ENCODE assay signal across 25 mouse cellular contexts in the genomic region with DNA sequence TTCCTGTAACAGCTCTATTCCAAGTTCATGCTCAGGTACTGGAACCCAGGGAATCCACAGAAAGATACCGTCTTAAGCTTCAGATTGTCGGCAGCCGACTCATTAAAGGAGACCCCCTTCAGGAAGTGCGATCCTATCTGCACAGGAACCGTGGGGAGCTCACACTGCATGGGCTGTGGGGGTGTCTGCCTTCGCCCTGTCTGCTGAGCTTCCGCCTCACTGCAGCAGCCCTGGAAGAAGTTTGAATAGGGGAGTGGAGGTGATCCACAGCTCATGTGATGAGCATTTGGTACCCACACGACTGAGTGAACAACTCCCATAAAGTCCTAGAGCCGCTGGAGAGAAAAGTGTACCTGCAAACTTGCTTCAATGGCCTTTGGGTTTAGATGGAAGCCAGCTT. TPM values are rescaled to one million over a fixed set of nuclear protein-coding genes. Genes with fewer than 3 reads are reported as not detected.
A peak's percentile ranks its signal among the peaks of the same experiment; 100 is the strongest.
DNase-seq lines count a peak whose midpoint lies in the region; ATAC-seq and TF ChIP-seq lines count a peak whose summit lies in the region.
"Had no signal": no experiment of that assay in that cellular context is flagged by ENCODE, and none has a peak within 500 bp of the region (broad histone marks: within the 10 kb centered on the region; RNA-seq: fewer than 3 reads in every experiment).

No protein-coding gene starts in this region.

- ATAC-seq in heart, embryonic 15.5 days (replicated peaks; ENCODE audit: insufficient number of reproducible peaks, insufficient read depth, low FRiP score, low read depth), result no peak
- ATAC-seq in heart, embryonic 11.5 days (replicated peaks; ENCODE audit: insufficient number of reproducible peaks, low FRiP score, low TSS enrichment), result no peak
- no peak for ATAC-seq in erythroid progenitor cell, adult 5-6 weeks (replicated peaks; ENCODE audit: low FRiP score, poor library complexity, severe bottlenecking)
- ATAC-seq: forebrain, embryonic 13.5 days; forebrain, postnatal 0 days; intestine, embryonic 15.5 days had no signal

- H3K4me3 ChIP-seq in gastrocnemius, adult 2 months, result no peak overlapping the region
- H3K4me3 ChIP-seq in heart, embryonic 15.5 days, result no peak overlapping the region
- H3K4me3 ChIP-seq in heart, embryonic 11.5 days (ENCODE audit: low read depth, low read length), result no peak overlapping the region
- no peak overlapping the region for H3K4me3 ChIP-seq in left cerebral cortex, adult 2 months
- no peak overlapping the region for H3K4me3 ChIP-seq in brown adipose tissue, adult 24 weeks (ENCODE audit: insufficient read depth, low read depth, low read length)
- H3K4me3 ChIP-seq: embryonic facial prominence, embryonic 13.5 days; forebrain, embryonic 13.5 days; heart, embryonic 12.5 days; hindbrain, embryonic 13.5 days; intestine, embryonic 15.5 days had no signal

- H3K4me2 ChIP-seq in heart, embryonic 15.5 days, result no peak overlapping the region
- H3K4me2 ChIP-seq in heart, embryonic 11.5 days, result no peak overlapping the region
- H3K4me2 ChIP-seq: embryonic facial prominence, embryonic 13.5 days; forebrain, embryonic 13.5 days; heart, embryonic 12.5 days; hindbrain, embryonic 13.5 days; intestine, embryonic 15.5 days had no signal

- H3K4me1 ChIP-seq in heart, embryonic 15.5 days (replicated peaks), result no peaks in the 10 kb centered on the region
- no peaks in the 10 kb centered on the region for H3K4me1 ChIP-seq in heart, embryonic 11.5 days (ENCODE audit: control insufficient read depth, insufficient read depth, low read length)
- peaks cover 10% of the 10 kb centered on the region; the same call in 1 of the 2 replicates for H3K4me1 ChIP-seq in brown adipose tissue, adult 24 weeks (ENCODE audit: control insufficient read depth, insufficient read depth, insufficient read length, low read length)
- H3K4me1 ChIP-seq: forebrain, embryonic 13.5 days; heart, embryonic 12.5 days; hindbrain, embryonic 13.5 days; intestine, embryonic 15.5 days had no signal

- H3K27me3 ChIP-seq in heart, embryonic 15.5 days, result no peaks in the 10 kb centered on the region
- no peaks in the 10 kb centered on the region for H3K27me3 ChIP-seq in heart, embryonic 11.5 days (ENCODE audit: control insufficient read depth, insufficient read depth, low read length)
- H3K27me3 ChIP-seq: embryonic facial prominence, embryonic 13.5 days; forebrain, embryonic 13.5 days; heart, embryonic 12.5 days; hindbrain, embryonic 13.5 days; intestine, embryonic 15.5 days had no signal

- TF ChIP-seq CTCF in gastrocnemius, adult 2 months (IDR thresholded peaks at IDR 0.05), result no peak
- TF ChIP-seq CTCF in left cerebral cortex, adult 2 months (IDR thresholded peaks at IDR 0.05), result no peak

- intact Hi-C loops in gastrocnemius, adult 2 months (cut with DNase I), result no loop called here
- intact Hi-C loops in left cerebral cortex, adult 2 months (cut with DNase I), result no loop called here

- no peak for DNase-seq in gastrocnemius, adult 2 months
- no peak for DNase-seq in gastrocnemius, adult 8-10 months (ENCODE audit: low spot score in 2 of 2)
- DNase-seq in left cerebral cortex, adult 2 months (ENCODE audit: extremely low spot score in 1 of 2, low spot score in 2 of 2), result no peak
- DNase-seq in left cerebral cortex, adult 18-20 months (ENCODE audit: low spot score in 2 of 2), result no peak
- DNase-seq: adrenal gland, postnatal 10 days; cerebellum, adult 11-12 months; cerebellum, adult 9-10 months; cerebellum, postnatal 25 days; forebrain, postnatal 0 days; gastrocnemius, postnatal 14 days; kidney, adult 18-20 months had no signal

- H3K9ac ChIP-seq in heart, embryonic 15.5 days, result no peak overlapping the region
- no peak overlapping the region for H3K9ac ChIP-seq in heart, embryonic 11.5 days (ENCODE audit: low read depth, low read length)
- H3K9ac ChIP-seq: embryonic facial prominence, embryonic 13.5 days; forebrain, embryonic 13.5 days; forebrain, postnatal 0 days; heart, embryonic 12.5 days; hindbrain, embryonic 13.5 days; intestine, embryonic 15.5 days had no signal

- no peaks in the 10 kb centered on the region for H3K9me3 ChIP-seq in heart, embryonic 15.5 days (replicated peaks)
- H3K9me3 ChIP-seq in heart, embryonic 11.5 days (replicated peaks; ENCODE audit: control insufficient read depth, low read length), result no peaks in the 10 kb centered on the region
- H3K9me3 ChIP-seq: embryonic facial prominence, embryonic 13.5 days; forebrain, embryonic 13.5 days; heart, embryonic 12.5 days; hindbrain, embryonic 13.5 days; intestine, embryonic 15.5 days had no signal

- WGBS in heart, embryonic 15.5 days, result 70% methylated on average over 9 of the region's 9 CpGs
- WGBS in heart, embryonic 11.5 days (ENCODE audit: insufficient replicate concordance), result 77% methylated on average over 9 of the region's 9 CpGs

- peaks cover 78% of the 10 kb centered on the region for H3K36me3 ChIP-seq in heart, embryonic 15.5 days
- H3K36me3 ChIP-seq in heart, embryonic 11.5 days (ENCODE audit: control insufficient read depth, insufficient read depth, low read length), result peaks cover 29% of the 10 kb centered on the region

- H3K27ac ChIP-seq in gastrocnemius, adult 2 months, result peak overlapping the region; percentile 78
- peak overlapping the region; percentile 27; the same call in 1 of the 2 replicates for H3K27ac ChIP-seq in heart, embryonic 15.5 days
- no peak overlapping the region for H3K27ac ChIP-seq in heart, embryonic 11.5 days (ENCODE audit: low read depth, low read length)
- H3K27ac ChIP-seq in left cerebral cortex, adult 2 months, result peak overlapping the region; percentile 65
- H3K27ac ChIP-seq in brown adipose tissue, adult 24 weeks (replicated peaks; ENCODE audit: low read depth, low read length), result peak overlapping the region; percentile 57
- H3K27ac ChIP-seq: forebrain, embryonic 13.5 days; hindbrain, embryonic 13.5 days; intestine, embryonic 15.5 days had no signal

RNA-seq across cellular contexts. Expression of a gene that starts 6.4 kb away (rescaled TPM):
- total RNA-seq in gastrocnemius, adult 2 months (2021), result not detected
- total RNA-seq in gastrocnemius, adult 8-10 months (2022), result not detected
- 0.31 TPM in 1 of 2 replicates, not detected in the other for polyA plus RNA-seq in heart, embryonic 15.5 days (2015; fragmentation: Nextera tagmentation; extraction: Ambion mirVana)
- 0.80 and 1.2 TPM in 2 replicates for polyA plus RNA-seq in heart, embryonic 11.5 days (2014; fragmentation: Nextera tagmentation; extraction: Ambion mirVana)
- total RNA-seq in left cerebral cortex, adult 2 months (2021), result not detected
- total RNA-seq in left cerebral cortex, adult 18-20 months (2021), result not detected
- not detected in 2 replicates for polyA plus RNA-seq in brown adipose tissue, adult 24 weeks (2012; ENCODE audit: insufficient read depth, insufficient read length, missing spikeins)
- not detected in 2 replicates for total RNA-seq in erythroid progenitor cell, adult 5-6 weeks (2015; ENCODE audit: low replicate concordance)
- 3.3 TPM in 1 of 2 replicates, not detected in the other for total RNA-seq in erythroid progenitor cell, adult 5-6 weeks (2017; ENCODE audit: low replicate concordance)
- total RNA-seq: adrenal gland, postnatal 10 days; adrenal gland, postnatal 4 days; forebrain, postnatal 0 days; gastrocnemius, postnatal 14 days; hematopoietic stem cell, adult 5-6 weeks; MEL had no signal
- polyA plus RNA-seq: brain, embryonic 14.5 days; embryonic facial prominence, embryonic 13.5 days; forebrain, embryonic 13.5 days; forebrain, postnatal 0 days; gonadal fat pad, adult 2 months; hindbrain, embryonic 13.5 days; intestine, embryonic 15.5 days had no signal

RNA-seq across cellular contexts. Expression of a gene that starts 27.1 kb away (rescaled TPM):
- total RNA-seq in gastrocnemius, adult 2 months (2021), result 1,000 to 10,000 TPM in 1 of 2 experiments, 100 to 1,000 TPM in 1; 882 to 1,223 TPM
- 1,000 to 10,000 TPM in 2 of 4 experiments, 100 to 1,000 TPM in 2; 941 to 1,057 (median 993) TPM for total RNA-seq in gastrocnemius, adult 8-10 months (2022)
- 660 and 727 TPM in 2 replicates for polyA plus RNA-seq in heart, embryonic 15.5 days (2015; fragmentation: Nextera tagmentation; extraction: Ambion mirVana)
- 798 and 824 TPM in 2 replicates for polyA plus RNA-seq in heart, embryonic 11.5 days (2014; fragmentation: Nextera tagmentation; extraction: Ambion mirVana)
- total RNA-seq in left cerebral cortex, adult 2 months (2021), result 100 to 1,000 TPM; 642 to 716 TPM
- total RNA-seq in left cerebral cortex, adult 18-20 months (2021), result 100 to 1,000 TPM; 662 to 699 TPM
- polyA plus RNA-seq in brown adipose tissue, adult 24 weeks (2012; ENCODE audit: insufficient read depth, insufficient read length, missing spikeins), result 1,085 and 1,523 TPM in 2 replicates
- 91.5 and 119 TPM in 2 replicates for total RNA-seq in erythroid progenitor cell, adult 5-6 weeks (2015; ENCODE audit: low replicate concordance)
- 60.7 and 90.5 TPM in 2 replicates for total RNA-seq in erythroid progenitor cell, adult 5-6 weeks (2017; ENCODE audit: low replicate concordance)

RNA-seq across cellular contexts. Expression of a gene that starts 56.1 kb away (rescaled TPM):
- total RNA-seq in gastrocnemius, adult 2 months (2021), result 10 to 100 TPM; 36.6 to 51.9 TPM
- 10 to 100 TPM; 28.9 to 47.5 (median 39.1) TPM for total RNA-seq in gastrocnemius, adult 8-10 months (2022)
- polyA plus RNA-seq in heart, embryonic 15.5 days (2015; fragmentation: Nextera tagmentation; extraction: Ambion mirVana), result 28.2 and 32.5 TPM in 2 replicates
- polyA plus RNA-seq in heart, embryonic 11.5 days (2014; fragmentation: Nextera tagmentation; extraction: Ambion mirVana), result 46.2 and 56.2 TPM in 2 replicates
- 10 to 100 TPM; 40.7 to 42.8 TPM for total RNA-seq in left cerebral cortex, adult 2 months (2021)
- 10 to 100 TPM; 38.5 to 39.1 TPM for total RNA-seq in left cerebral cortex, adult 18-20 months (2021)
- 19.2 and 24.8 TPM in 2 replicates for polyA plus RNA-seq in brown adipose tissue, adult 24 weeks (2012; ENCODE audit: insufficient read depth, insufficient read length, missing spikeins)
- total RNA-seq in erythroid progenitor cell, adult 5-6 weeks (2015; ENCODE audit: low replicate concordance), result 44.0 and 52.8 TPM in 2 replicates
- 32.6 and 35.5 TPM in 2 replicates for total RNA-seq in erythroid progenitor cell, adult 5-6 weeks (2017; ENCODE audit: low replicate concordance)

Comparison
In these comparisons a context has a peak if more than half of its experiments do, and no peak if none do; other contexts are left out.
1. RNA of a gene that starts 27.1 kb away (total RNA-seq): 882 to 1,223 TPM in gastrocnemius, adult 2 months, 941 to 1,057 TPM in gastrocnemius, adult 8-10 months, 642 to 716 TPM in left cerebral cortex, adult 2 months and 662 to 699 TPM in left cerebral cortex, adult 18-20 months; 60.7 to 119 TPM in erythroid progenitor cell, adult 5-6 weeks; every median in the first group is over 4 times any median in the second.